Mouse (Mus musculus): ENCODE measurements around the gene Srgap3. TPM values are rescaled to one million over a fixed set of nuclear protein-coding genes. Genes with fewer than 3 reads are reported as not detected.

Gene Srgap3
- total RNA-seq, 2 experiments from 2014 or later = 257 to 266 TPM

Other genes starting within 250 kb of the Srgap3 start
- gene Thumpd3, start 99.0 kb upstream of the Srgap3 start, total RNA-seq (2021) = 10 to 100 TPM; 30.8 to 31.7 TPM
- 100 to 1,000 TPM; 133 to 135 TPM for gene Setd5, start 130.1 kb upstream of the Srgap3 start, total RNA-seq (2021)
- gene Lhfpl4, start 248.1 kb upstream of the Srgap3 start, total RNA-seq (2021) = 100 to 1,000 TPM; 104 to 111 TPM